Mouse (Mus musculus): ENCODE data around the gene Paf1. TPM values are rescaled to one million over a fixed set of nuclear protein-coding genes. Genes with fewer than 3 reads are reported as not detected.

The Paf1 gene
- polyA plus RNA-seq, 1 experiment from 2014 or later, result 97.4 TPM

DNA sequence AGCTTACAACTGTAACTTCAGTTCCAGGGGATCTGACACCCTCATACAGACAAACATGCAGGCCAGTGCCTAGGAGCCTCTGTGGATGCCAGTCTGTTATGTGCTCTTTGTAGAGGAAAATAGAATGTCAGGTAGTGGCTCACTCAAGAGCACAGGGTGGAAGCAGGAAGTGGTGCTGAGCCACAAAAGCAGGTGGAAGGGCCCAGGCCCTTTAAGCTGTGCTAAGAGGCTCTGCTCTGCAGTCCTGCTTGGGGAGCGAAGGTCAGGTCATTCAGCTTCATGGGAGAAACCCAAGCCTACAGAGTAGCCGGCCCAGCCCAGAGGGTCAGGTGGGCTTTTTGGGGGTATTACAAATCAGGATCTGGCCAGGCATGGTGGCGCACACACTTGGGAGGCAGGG is 37.5 kb upstream of the Paf1 start:
- H3K36me3 ChIP-seq (ENCODE audit: insufficient read depth, low read length), result peaks cover 44% of the 10 kb centered on the region
- 81% methylated on average over 3 of the region's 3 CpGs for WGBS
- ATAC-seq (ENCODE audit: low FRiP score, low TSS enrichment), result no peak

DNA sequence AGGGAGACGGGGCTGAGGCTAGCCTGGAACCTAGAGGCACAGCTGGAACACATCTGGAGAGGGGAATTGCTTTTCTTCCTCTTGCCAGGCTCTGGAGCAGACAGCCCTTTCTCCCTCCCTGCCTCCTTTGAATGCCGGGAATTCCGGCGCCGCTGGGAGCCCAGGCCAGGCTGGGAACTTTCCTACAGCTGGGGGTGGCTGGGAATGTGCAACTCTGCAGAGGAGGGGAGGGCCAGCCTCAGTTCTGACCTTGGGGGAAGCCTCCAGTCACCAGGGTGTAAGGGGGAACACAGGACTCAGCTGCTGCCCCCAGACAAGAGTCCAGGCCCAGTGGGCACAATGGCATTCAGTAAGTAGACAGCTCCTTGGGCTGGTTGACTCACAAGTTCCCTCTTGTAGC is 35.8 kb upstream of the Paf1 start:
- Histone ChIP-seq H3K36me3 (ENCODE audit: insufficient read depth, low read length) (peaks cover 58% of the 10 kb centered on the region), H3K4me1 (ENCODE audit: insufficient read depth, low read length) (peaks cover 20% of the 10 kb centered on the region), H3K4me3 (ENCODE audit: low read length) (no peak overlapping the region), H3K9ac (replicated peaks; ENCODE audit: low read length) (0 out of 2 replicates have a peak overlapping the region, but pooled peaks have one; percentile 18), H3K27me3 (ENCODE audit: insufficient read depth, low read length) (no peaks in the 10 kb centered on the region), H3K4me2 (replicated peaks; ENCODE audit: low read depth, low read length) (no peak overlapping the region), H3K9me3 (ENCODE audit: low read length) (no peaks in the 10 kb centered on the region), H3K27ac (ENCODE audit: low read length) (peak overlapping the region; percentile 80)
- ATAC-seq (ENCODE audit: low FRiP score, low TSS enrichment), result peak; percentile 68
- 5% methylated on average over 5 of the region's 5 CpGs for WGBS

More for the DNA sequence above, 37.5 kb upstream of the Paf1 start:
- Histone ChIP-seq H3K4me1 (ENCODE audit: insufficient read depth, low read length) (peaks cover 29% of the 10 kb centered on the region), H3K9me3 (ENCODE audit: low read length) (no peaks in the 10 kb centered on the region), H3K4me3 (ENCODE audit: low read length) (no peak overlapping the region), H3K27me3 (ENCODE audit: insufficient read depth, low read length) (no peaks in the 10 kb centered on the region), H3K4me2 (replicated peaks; ENCODE audit: low read depth, low read length) (no peak overlapping the region), H3K9ac (replicated peaks; ENCODE audit: low read length) (no peak overlapping the region), H3K27ac (ENCODE audit: low read length) (no peak overlapping the region)

DNA sequence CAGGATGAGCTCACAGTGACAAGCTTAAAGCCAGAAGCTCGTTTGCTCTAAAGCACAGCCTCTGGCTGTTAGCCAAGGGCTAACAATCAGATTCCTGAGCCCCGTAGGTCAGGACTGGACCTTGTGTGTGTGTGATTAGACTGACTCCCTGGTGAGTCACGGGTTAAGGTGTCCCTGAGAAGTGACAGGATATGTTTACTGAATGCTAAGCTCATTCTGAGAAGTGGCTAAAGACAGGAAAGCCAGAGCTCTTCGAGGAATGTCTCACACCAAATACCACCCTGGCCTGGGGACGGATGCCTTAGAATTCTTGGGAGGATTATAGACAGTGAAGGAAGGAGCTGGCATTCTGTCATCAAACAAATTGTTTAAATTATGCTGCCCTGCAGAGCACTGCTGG is 34.8 kb upstream of the Paf1 start:
- ATAC-seq (ENCODE audit: low FRiP score, low TSS enrichment), result no peak
- no peaks in the 10 kb centered on the region for H3K9me3 ChIP-seq (ENCODE audit: low read length)
- H3K4me3 ChIP-seq (ENCODE audit: low read length), result no peak overlapping the region
- no peak overlapping the region; the same call in 1 of the 2 replicates for H3K4me2 ChIP-seq (replicated peaks; ENCODE audit: low read depth, low read length)
- 0 out of 2 replicates have a peak overlapping the region, but pooled peaks have one; percentile 15 for H3K9ac ChIP-seq (replicated peaks; ENCODE audit: low read length)
- H3K27me3 ChIP-seq (ENCODE audit: insufficient read depth, low read length), result no peaks in the 10 kb centered on the region
- 14% methylated on average over 5 of the region's 5 CpGs for WGBS
- H3K27ac ChIP-seq (ENCODE audit: low read length), result peak overlapping the region; percentile 80
- peaks cover 19% of the 10 kb centered on the region for H3K4me1 ChIP-seq (ENCODE audit: insufficient read depth, low read length)
- peaks cover 56% of the 10 kb centered on the region for H3K36me3 ChIP-seq (ENCODE audit: insufficient read depth, low read length)

DNA sequence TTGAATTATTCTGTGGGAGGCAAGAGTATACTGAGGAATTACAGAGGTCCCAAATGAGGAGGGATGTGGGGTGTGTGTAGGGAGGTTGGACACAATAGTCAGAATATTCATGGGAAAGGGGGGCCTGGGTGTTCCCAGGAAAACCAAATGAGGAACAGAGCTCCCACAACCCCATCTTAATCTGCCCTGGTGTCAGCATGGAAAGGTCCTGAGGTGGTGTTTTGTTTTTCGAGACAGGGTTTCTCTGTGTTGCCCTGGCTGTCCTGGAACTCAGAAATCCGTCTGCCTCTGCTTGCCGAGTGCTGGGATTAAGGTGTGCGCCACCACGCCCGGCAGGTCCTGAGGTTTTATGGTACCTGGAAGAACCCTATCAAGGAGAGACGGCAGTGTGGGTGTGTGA is 34.3 kb upstream of the Paf1 start:
- H3K4me1 ChIP-seq (ENCODE audit: insufficient read depth, low read length), result peaks cover 19% of the 10 kb centered on the region
- no peak overlapping the region for H3K9ac ChIP-seq (replicated peaks; ENCODE audit: low read length)
- WGBS, result 66% methylated on average over 7 of the region's 7 CpGs
- H3K4me3 ChIP-seq (ENCODE audit: low read length), result no peak overlapping the region
- H3K27me3 ChIP-seq (ENCODE audit: insufficient read depth, low read length), result no peaks in the 10 kb centered on the region
- no peak for ATAC-seq (ENCODE audit: low FRiP score, low TSS enrichment)
- H3K36me3 ChIP-seq (ENCODE audit: insufficient read depth, low read length), result peaks cover 52% of the 10 kb centered on the region
- no peak overlapping the region for H3K4me2 ChIP-seq (replicated peaks; ENCODE audit: low read depth, low read length)
- no peaks in the 10 kb centered on the region for H3K9me3 ChIP-seq (ENCODE audit: low read length)
- peak overlapping the region; percentile 27; the same call in 1 of the 2 replicates for H3K27ac ChIP-seq (ENCODE audit: low read length)

DNA sequence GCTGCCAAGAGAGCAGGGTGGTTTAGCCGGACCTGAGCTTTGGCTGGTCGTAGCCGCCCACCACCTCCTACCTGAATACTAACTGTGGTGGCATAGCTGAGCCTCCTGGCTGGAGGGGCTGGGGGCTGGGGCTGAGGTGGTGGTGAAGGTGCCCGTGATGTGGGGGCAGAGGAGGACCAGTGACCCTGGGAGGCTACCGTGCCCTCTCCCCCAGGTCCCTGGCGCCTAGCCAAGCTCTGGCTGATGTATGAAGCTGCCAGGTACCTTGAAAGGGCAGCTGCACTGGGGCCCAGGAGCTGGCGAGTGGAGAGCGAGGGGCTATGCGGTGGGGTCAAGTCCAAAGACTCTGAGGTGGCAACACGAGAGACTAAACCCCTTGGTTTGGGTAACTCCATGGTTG is 32.9 kb upstream of the Paf1 start:
- Histone ChIP-seq H3K27ac (ENCODE audit: low read length) (no peak overlapping the region), H3K4me1 (ENCODE audit: insufficient read depth, low read length) (peaks cover 19% of the 10 kb centered on the region), H3K27me3 (ENCODE audit: insufficient read depth, low read length) (no peaks in the 10 kb centered on the region), H3K4me2 (replicated peaks; ENCODE audit: low read depth, low read length) (no peak overlapping the region), H3K9me3 (ENCODE audit: low read length) (no peaks in the 10 kb centered on the region), H3K9ac (replicated peaks; ENCODE audit: low read length) (no peak overlapping the region), H3K4me3 (ENCODE audit: low read length) (no peak overlapping the region), H3K36me3 (ENCODE audit: insufficient read depth, low read length) (peaks cover 51% of the 10 kb centered on the region)
- WGBS, result 82% methylated on average over 10 of the region's 10 CpGs
- ATAC-seq (ENCODE audit: low FRiP score, low TSS enrichment), result no peak

DNA sequence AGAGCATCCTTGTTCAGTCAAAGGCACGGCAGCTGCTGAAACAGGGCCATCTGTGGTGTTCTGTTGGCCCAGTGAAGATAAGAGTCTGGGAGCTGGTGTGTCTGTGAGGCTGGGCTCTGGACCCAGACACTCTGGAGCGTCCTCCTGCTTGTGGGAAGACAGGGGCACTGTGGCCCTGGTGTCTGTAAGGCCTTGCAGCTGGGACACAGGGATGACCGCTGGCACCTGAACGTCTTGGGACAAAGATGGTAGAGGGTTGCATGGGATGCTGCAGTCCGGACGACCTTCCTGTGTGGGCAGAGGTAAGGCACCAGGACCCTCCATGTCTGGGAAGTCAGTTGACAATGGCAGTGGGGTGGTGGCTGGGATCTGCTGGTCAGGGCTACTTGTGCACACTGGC is 32.5 kb upstream of the Paf1 start:
- Histone ChIP-seq H3K9me3 (ENCODE audit: low read length) (no peaks in the 10 kb centered on the region), H3K4me1 (ENCODE audit: insufficient read depth, low read length) (peaks cover 19% of the 10 kb centered on the region), H3K9ac (replicated peaks; ENCODE audit: low read length) (no peak overlapping the region), H3K27ac (ENCODE audit: low read length) (no peak overlapping the region), H3K4me2 (replicated peaks; ENCODE audit: low read depth, low read length) (no peak overlapping the region), H3K36me3 (ENCODE audit: insufficient read depth, low read length) (peaks cover 56% of the 10 kb centered on the region), H3K27me3 (ENCODE audit: insufficient read depth, low read length) (no peaks in the 10 kb centered on the region), H3K4me3 (ENCODE audit: low read length) (no peak overlapping the region)
- ATAC-seq (ENCODE audit: low FRiP score, low TSS enrichment), result no peak
- WGBS, result 96% methylated on average over 6 of the region's 6 CpGs

DNA sequence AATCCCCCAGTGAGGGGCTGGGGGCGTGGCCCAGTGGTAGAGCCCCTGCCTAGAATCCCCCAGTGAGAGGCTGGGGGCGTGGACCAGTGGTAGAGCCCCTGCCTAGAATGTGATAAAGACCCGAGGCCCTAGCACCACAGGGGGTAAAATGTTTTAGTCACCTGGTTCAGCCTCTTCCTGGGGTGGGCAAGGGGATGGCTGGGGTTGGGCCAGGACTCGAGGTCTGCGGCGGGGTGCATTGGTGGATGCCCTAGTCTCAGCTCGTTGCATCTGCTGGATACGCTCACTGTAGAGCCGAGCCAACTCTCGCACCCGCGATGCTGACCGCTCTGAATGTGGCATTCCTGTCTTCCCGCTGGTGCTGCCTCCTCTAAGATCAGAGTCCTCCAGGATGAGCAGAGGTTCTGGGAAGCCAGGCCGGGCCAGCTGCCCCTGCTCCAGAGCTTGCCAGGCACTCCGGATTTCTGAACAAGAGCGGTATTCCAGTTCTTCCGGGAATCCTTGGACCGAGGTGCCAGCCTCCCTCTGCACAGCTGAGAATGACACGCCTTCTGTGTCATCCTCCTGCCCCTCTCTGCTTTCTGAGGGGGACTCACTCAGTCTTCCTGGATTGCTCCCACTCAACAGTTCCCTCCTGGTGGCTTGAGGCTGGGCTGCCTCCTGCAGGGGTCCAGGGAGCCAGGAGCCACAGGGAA is 31.0 kb upstream of the Paf1 start:
- Histone ChIP-seq H3K27me3 (ENCODE audit: insufficient read depth, low read length) (no peaks in the 10 kb centered on the region), H3K27ac (ENCODE audit: low read length) (0 out of 2 replicates have a peak overlapping the region, but pooled peaks have one; percentile 34), H3K4me3 (ENCODE audit: low read length) (no peak overlapping the region), H3K9ac (replicated peaks; ENCODE audit: low read length) (no peak overlapping the region), H3K36me3 (ENCODE audit: insufficient read depth, low read length) (peaks cover 63% of the 10 kb centered on the region), H3K9me3 (ENCODE audit: low read length) (no peaks in the 10 kb centered on the region), H3K4me2 (replicated peaks; ENCODE audit: low read depth, low read length) (no peak overlapping the region), H3K4me1 (ENCODE audit: insufficient read depth, low read length) (peaks cover 19% of the 10 kb centered on the region)
- no peak for ATAC-seq (ENCODE audit: low FRiP score, low TSS enrichment)
- WGBS, result 91% methylated on average over 20 of the region's 20 CpGs

DNA sequence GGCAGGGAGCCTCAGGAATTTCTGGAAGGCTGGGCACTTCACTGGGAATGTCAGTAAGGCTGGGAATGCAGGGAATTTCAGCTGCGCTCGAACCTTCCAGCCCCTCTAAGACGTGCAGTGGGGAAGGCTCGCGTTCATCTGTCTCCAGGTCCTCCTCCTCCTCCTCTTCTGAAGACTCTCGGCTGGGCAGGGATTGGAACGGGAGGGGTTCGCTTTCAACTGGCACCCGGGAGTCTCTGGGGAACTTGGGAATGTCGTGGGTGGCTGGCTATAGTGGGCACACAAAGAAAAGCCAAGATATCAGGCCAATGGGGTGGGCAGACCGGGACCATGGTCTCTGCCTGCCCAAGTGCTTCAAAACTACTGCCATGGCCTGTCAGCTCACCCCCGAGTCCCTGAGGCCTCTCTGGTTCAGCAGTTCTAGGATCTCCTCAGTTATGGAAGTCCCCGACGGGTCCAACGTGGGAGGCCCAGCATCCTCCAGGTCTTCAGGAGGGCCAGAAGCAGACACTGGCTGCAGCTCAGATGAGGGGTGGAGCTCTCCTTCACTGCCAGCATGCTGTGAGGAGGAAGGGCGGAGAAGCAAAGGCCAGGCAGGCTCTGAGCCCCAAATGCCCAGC is 30.2 kb upstream of the Paf1 start:
- Histone ChIP-seq H3K27ac (ENCODE audit: low read length) (no peak overlapping the region), H3K9me3 (ENCODE audit: low read length) (no peaks in the 10 kb centered on the region), H3K4me2 (replicated peaks; ENCODE audit: low read depth, low read length) (no peak overlapping the region), H3K27me3 (ENCODE audit: insufficient read depth, low read length) (no peaks in the 10 kb centered on the region), H3K36me3 (ENCODE audit: insufficient read depth, low read length) (peaks cover 71% of the 10 kb centered on the region), H3K4me1 (ENCODE audit: insufficient read depth, low read length) (peaks cover 14% of the 10 kb centered on the region), H3K4me3 (ENCODE audit: low read length) (no peak overlapping the region), H3K9ac (replicated peaks; ENCODE audit: low read length) (no peak overlapping the region)
- no peak for ATAC-seq (ENCODE audit: low FRiP score, low TSS enrichment)
- 80% methylated on average over 16 of the region's 16 CpGs for WGBS

DNA sequence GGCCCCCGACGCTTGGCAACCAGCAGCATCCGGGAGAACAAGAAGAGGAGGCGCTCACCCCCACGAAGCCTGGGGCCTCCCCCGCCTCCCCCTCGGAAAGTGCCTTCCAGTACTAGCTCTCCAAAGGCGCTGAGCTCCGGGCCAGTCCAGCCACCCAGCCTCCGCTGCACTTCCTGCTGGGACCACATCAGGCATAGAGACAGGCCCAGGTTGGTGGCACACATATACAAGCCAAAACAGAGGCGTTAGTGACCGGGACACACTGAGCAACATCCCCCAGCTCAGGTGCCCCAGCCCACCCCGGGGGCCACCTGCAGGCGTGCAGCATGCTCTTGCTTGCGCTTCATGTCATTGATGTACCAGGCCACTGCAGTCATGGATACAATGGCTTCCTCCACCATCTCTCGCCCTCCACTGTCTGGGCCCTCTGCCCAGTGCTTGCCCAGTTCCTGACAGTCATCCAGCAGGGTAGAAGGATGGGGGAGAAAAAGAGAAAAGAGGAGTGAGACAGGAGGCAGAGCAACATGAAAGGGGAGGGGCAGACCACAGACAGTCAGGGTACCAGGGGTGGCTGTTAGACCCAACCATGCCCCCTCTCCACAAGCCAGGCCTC is 25.0 kb upstream of the Paf1 start:
- Histone ChIP-seq H3K4me3 (ENCODE audit: low read length) (no peak overlapping the region), H3K27ac (ENCODE audit: low read length) (no peak overlapping the region), H3K27me3 (ENCODE audit: insufficient read depth, low read length) (no peaks in the 10 kb centered on the region), H3K36me3 (ENCODE audit: insufficient read depth, low read length) (peaks cover 59% of the 10 kb centered on the region), H3K4me1 (ENCODE audit: insufficient read depth, low read length) (peaks cover 21% of the 10 kb centered on the region), H3K9me3 (ENCODE audit: low read length) (no peaks in the 10 kb centered on the region), H3K9ac (replicated peaks; ENCODE audit: low read length) (no peak overlapping the region), H3K4me2 (replicated peaks; ENCODE audit: low read depth, low read length) (no peak overlapping the region)
- WGBS, result 90% methylated on average over 16 of the region's 16 CpGs
- ATAC-seq (ENCODE audit: low FRiP score, low TSS enrichment), result no peak
